Mouse (Mus musculus): Measurements from ENCODE around the gene Npepl1. TPM values are rescaled to one million over a fixed set of nuclear protein-coding genes. Genes with fewer than 3 reads are reported as not detected.
A peak's percentile ranks its signal among the peaks of the same experiment; 100 is the strongest.

Npepl1 gene
- polyA plus RNA-seq, 1 experiment from 2014 or later: 29.6 TPM

DNA sequence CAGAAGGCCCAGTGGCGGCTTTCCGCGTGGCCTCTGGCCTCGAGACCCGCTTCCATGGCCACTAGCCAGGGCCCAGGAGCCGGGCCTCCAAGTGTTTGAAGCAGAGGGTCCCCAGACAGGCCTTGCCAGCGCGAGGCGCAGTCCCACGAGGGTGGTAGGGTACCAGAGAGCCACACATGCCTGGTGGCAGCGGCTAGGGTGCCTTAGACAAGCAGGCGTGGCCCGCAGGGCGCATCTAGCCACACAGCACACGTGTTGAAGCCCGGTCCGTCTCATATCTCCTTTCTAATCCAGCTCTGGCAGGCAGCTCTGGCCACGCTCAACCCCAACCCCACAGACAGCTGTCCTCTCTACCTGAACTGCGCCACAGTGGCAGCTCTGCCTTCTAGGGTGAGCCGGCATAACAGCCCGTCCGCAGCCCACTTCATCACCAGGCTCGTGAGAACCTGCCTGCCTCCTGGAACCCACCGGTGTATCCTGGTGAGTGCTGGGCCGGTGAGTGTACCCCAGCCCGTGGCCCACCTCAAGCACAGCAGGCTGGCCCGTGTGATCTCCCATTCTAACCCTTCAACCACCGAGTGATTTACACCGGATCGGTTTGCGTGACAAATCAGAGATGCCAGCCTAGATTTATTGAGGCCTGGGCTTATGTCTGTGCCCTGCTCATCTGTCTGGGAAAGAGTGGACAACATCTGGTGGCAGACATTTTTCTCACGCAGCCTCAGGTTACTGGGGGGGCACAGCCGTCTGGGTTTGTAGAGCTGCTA, 817 bp downstream of the Npepl1 start:
- Histone ChIP-seq H3K9me3 (replicated peaks) (no peaks in the 10 kb centered on the region), H3K27ac (replicated peaks) (peak overlapping the region; percentile 59), H3K27me3 (no peaks in the 10 kb centered on the region), H3K4me1 (replicated peaks) (peaks cover 19% of the 10 kb centered on the region), H3K4me3 (replicated peaks) (peak overlapping the region; percentile 64), H3K36me3 (replicated peaks) (peaks cover 24% of the 10 kb centered on the region), H3K4me2 (peak overlapping the region; percentile 84), H3K9ac (peak overlapping the region; percentile 67)
- 27% methylated on average over 33 of the region's 33 CpGs for WGBS (ENCODE audit: insufficient replicate concordance)
- ATAC-seq (ENCODE audit: insufficient read depth): peak; percentile 38

DNA sequence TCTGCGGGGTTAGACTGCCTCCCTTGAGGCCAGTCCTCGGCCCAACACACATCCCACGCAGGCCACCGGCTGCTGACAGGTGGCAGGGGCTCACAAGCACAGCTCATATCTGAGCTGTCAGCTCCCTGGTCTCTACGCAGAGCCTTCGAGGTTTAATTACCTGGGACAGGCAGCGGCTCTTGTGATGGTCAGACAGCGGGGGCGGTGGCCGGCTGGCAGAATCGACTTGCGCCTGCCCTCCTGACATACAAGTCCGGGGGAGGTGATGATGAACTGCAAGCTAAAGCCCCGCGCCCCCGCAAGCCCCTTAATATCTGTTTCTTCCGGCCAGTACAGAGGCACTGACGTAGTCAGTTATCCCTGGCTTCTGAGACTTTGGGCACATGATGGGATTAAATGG, 2.8 kb downstream of the Npepl1 start:
- Histone ChIP-seq H3K9ac (no peak overlapping the region), H3K9me3 (replicated peaks) (no peaks in the 10 kb centered on the region), H3K4me3 (replicated peaks) (no peak overlapping the region), H3K4me2 (no peak overlapping the region), H3K36me3 (replicated peaks) (peaks cover 40% of the 10 kb centered on the region), H3K4me1 (replicated peaks) (peaks cover 19% of the 10 kb centered on the region), H3K27ac (replicated peaks) (no peak overlapping the region), H3K27me3 (no peaks in the 10 kb centered on the region)
- 75% methylated on average over 18 of the region's 18 CpGs for WGBS (ENCODE audit: insufficient replicate concordance)
- no peak for ATAC-seq (ENCODE audit: insufficient read depth)

DNA sequence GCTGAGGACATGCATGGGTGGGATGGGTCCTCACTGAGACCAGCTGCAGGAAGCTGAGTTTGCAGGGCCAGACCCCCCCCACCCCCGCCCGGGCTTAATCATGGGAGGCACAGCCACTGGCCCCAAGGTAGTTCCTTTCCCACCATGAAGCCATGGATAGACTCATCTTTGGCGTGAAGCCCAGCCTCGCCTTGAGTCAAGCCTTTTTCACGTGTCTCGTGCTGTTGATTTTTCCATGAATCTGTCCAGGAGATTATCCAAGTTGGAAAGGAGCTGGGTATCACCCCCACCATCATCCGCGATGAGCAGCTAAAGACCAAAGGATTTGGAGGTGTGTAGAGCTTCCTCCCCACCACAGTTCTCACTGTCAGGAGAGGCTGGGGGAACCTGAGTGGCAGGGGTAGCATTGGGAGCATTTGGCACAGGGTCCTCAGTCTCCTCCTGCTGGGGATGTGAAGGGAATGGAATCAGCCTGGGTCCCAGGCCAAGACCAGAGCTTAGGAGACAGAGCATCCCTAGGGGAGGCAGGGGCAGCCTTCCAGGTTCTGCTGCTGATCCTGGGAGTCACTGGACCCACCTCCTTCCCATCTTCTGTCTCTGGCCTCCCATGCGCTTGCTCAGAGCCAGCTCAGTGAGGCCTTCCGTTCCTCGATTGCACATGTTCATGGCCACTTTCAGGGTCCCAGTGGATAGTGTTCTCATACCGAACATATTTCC, 4.2 kb downstream of the Npepl1 start:
- peaks cover 49% of the 10 kb centered on the region for H3K36me3 ChIP-seq (replicated peaks)
- H3K4me1 ChIP-seq (replicated peaks): peaks cover 19% of the 10 kb centered on the region
- no peaks in the 10 kb centered on the region for H3K9me3 ChIP-seq (replicated peaks)
- no peak for ATAC-seq (ENCODE audit: insufficient read depth)
- no peaks in the 10 kb centered on the region for H3K27me3 ChIP-seq
- no peak overlapping the region for H3K27ac ChIP-seq (replicated peaks)
- H3K4me3 ChIP-seq (replicated peaks): no peak overlapping the region
- no peak overlapping the region for H3K9ac ChIP-seq
- 73% methylated on average over 12 of the region's 12 CpGs for WGBS (ENCODE audit: insufficient replicate concordance)
- H3K4me2 ChIP-seq: no peak overlapping the region

DNA sequence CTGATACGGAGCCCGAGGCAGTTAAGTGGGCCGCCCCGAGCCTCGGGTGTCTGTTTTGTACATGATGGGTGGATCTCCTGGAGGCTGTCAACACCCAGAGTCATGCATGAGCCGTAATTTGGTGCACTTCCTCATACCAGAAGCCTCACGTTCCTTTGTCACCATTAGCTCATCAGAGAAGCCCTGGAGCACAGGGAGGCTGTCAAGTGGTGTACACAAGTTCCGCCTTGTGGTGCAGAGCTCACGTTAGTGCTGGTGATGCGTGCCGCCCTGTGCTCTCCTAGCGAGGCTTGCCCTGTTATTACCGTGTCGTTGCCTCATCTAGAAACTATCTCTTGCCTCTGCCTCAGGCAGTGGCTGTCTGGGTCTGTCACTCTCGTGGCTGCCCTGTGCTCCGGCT, 6.8 kb downstream of the Npepl1 start:
- Histone ChIP-seq H3K9ac (no peak overlapping the region), H3K27me3 (no peaks in the 10 kb centered on the region), H3K4me2 (no peak overlapping the region), H3K36me3 (replicated peaks) (peaks cover 70% of the 10 kb centered on the region), H3K4me1 (replicated peaks) (no peaks in the 10 kb centered on the region), H3K27ac (replicated peaks) (no peak overlapping the region), H3K4me3 (replicated peaks) (no peak overlapping the region), H3K9me3 (replicated peaks) (no peaks in the 10 kb centered on the region)
- no peak for ATAC-seq (ENCODE audit: insufficient read depth)
- 71% methylated on average over 16 of the region's 16 CpGs for WGBS (ENCODE audit: insufficient replicate concordance)

DNA sequence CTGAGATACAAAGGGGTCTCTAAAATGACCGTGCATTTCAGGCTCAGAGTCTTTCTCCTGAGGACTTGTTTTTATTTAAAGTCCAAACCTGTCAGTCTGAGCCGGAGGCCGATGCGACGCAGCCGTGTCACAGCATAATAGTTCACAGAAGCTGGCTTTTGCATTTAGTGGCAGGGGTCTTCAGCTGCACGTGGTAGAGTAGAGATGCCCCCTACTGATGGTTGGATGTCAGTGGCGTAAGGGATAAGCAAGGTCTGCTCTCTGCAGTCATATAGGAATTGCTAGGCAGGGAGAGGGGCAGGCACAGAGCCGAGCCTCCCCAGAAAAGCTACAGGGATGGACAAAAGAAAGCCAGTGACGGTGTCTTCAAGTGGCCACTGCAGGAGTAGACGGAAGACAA, 8.0 kb downstream of the Npepl1 start:
- Histone ChIP-seq H3K9me3 (replicated peaks) (no peaks in the 10 kb centered on the region), H3K27me3 (no peaks in the 10 kb centered on the region), H3K27ac (replicated peaks) (no peak overlapping the region), H3K4me1 (replicated peaks) (no peaks in the 10 kb centered on the region), H3K36me3 (replicated peaks) (peaks cover 77% of the 10 kb centered on the region), H3K4me2 (no peak overlapping the region), H3K9ac (no peak overlapping the region), H3K4me3 (replicated peaks) (no peak overlapping the region)
- WGBS (ENCODE audit: insufficient replicate concordance): 79% methylated on average over 11 of the region's 11 CpGs
- no peak for ATAC-seq (ENCODE audit: insufficient read depth)

DNA sequence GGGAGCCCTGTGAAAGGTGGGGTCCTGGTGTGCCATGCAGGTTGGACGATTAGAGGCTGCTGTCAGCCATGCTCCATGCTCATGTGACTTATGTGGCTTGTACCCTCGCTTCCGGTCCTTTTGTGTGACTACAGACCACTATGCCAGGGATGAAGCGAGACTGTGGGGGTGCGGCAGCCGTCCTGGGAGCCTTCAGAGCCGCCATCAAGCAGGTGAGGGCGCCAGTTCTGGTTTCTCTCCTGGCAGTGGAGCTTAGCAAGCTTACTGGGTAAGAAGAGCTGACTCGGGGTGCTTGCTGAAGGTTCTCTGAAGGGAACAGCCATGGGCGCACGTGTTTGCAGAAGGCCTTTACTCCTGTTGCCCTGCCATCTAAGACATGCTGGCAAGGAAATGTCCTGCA, 9.1 kb downstream of the Npepl1 start:
- no peak for ATAC-seq (ENCODE audit: insufficient read depth)
- no peaks in the 10 kb centered on the region for H3K27me3 ChIP-seq
- H3K4me2 ChIP-seq: no peak overlapping the region
- no peak overlapping the region for H3K9ac ChIP-seq
- 80% methylated on average over 11 of the region's 11 CpGs for WGBS (ENCODE audit: insufficient replicate concordance)
- H3K4me1 ChIP-seq (replicated peaks): no peaks in the 10 kb centered on the region
- peaks cover 79% of the 10 kb centered on the region for H3K36me3 ChIP-seq (replicated peaks)
- H3K4me3 ChIP-seq (replicated peaks): no peak overlapping the region
- H3K27ac ChIP-seq (replicated peaks): no peak overlapping the region
- H3K9me3 ChIP-seq (replicated peaks): no peaks in the 10 kb centered on the region

DNA sequence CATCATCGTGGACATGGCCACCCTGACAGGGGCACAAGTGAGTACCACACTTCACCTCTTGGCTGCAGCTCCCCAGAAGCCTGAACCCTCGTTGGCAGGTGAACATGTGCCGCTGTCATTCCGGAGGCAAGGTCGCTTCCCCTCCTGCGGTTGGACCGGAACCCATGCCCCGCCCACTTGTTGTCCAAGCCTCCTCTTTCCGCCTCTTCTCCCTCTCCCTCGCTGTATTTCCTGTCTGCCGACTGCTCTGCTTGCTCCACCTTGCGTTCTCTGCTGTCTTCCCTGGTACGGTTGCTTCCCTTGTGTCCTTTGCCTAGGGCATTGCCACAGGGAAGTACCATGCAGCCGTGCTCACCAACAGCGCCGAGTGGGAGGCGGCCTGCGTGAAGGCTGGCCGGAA, 10.5 kb downstream of the Npepl1 start:
- no peak overlapping the region for H3K4me2 ChIP-seq
- no peaks in the 10 kb centered on the region for H3K4me1 ChIP-seq (replicated peaks)
- no peak overlapping the region for H3K27ac ChIP-seq (replicated peaks)
- ATAC-seq (ENCODE audit: insufficient read depth): no peak
- no peak overlapping the region for H3K4me3 ChIP-seq (replicated peaks)
- peaks cover 74% of the 10 kb centered on the region for H3K36me3 ChIP-seq (replicated peaks)
- no peak overlapping the region for H3K9ac ChIP-seq
- WGBS (ENCODE audit: insufficient replicate concordance): 74% methylated on average over 19 of the region's 19 CpGs
- no peaks in the 10 kb centered on the region for H3K27me3 ChIP-seq
- no peaks in the 10 kb centered on the region for H3K9me3 ChIP-seq (replicated peaks)

DNA sequence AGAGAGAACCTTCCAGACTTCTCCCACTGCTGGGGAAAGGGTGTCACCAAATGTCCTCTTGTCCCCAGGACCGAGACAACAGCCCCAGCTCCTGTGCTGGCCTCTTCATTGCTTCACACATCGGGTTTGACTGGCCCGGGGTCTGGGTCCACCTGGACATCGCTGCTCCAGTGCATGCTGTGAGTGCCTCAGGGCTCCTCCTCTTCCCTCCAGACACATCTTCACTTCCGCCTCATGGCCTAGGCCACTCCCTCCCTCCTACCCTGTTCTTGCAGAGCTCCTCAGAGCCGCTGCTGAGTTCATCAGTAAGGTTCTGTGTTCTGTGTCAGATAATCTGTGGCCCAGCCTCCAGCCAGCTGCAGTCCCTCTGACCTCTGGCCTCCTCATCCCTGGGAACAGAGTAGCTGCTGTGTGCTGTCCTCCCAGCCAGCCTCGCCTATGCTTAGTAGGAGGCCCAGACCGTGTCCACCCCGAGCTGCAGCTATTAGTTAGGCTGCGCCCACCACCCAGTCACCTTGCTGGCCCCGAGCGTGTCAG, 11.3 kb downstream of the Npepl1 start:
- 76% methylated on average over 12 of the region's 12 CpGs for WGBS (ENCODE audit: insufficient replicate concordance)
- Histone ChIP-seq H3K4me2 (no peak overlapping the region), H3K9ac (no peak overlapping the region), H3K27me3 (no peaks in the 10 kb centered on the region), H3K4me1 (replicated peaks) (no peaks in the 10 kb centered on the region), H3K4me3 (replicated peaks) (no peak overlapping the region), H3K36me3 (replicated peaks) (peaks cover 68% of the 10 kb centered on the region), H3K27ac (replicated peaks) (no peak overlapping the region), H3K9me3 (replicated peaks) (no peaks in the 10 kb centered on the region)
- no peak for ATAC-seq (ENCODE audit: insufficient read depth)

DNA sequence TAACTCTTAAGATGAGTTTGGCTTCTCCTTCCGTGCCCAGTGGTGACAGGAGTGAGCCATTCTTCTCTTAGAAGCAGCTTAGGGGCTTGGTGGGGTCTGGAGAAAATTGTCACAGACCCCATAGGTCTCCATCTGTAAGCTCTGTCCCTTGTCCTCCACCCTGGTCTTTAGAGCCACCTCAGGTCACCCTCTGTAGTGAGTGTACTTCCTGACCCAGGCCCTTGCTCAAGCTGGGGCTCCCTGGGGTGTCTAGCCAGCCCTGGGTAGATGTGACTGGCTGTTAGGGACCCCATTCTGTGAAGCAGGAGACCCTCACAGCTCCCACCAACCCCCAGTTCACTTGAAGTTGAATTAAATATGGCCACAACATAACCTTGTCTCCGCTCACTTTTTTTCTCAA, 12.2 kb downstream of the Npepl1 start:
- no peak for ATAC-seq (ENCODE audit: insufficient read depth)
- no peaks in the 10 kb centered on the region for H3K27me3 ChIP-seq
- H3K4me1 ChIP-seq (replicated peaks): no peaks in the 10 kb centered on the region
- no peak overlapping the region for H3K4me3 ChIP-seq (replicated peaks)
- H3K36me3 ChIP-seq (replicated peaks): peaks cover 60% of the 10 kb centered on the region
- no peak overlapping the region for H3K9ac ChIP-seq
- no peak overlapping the region for H3K4me2 ChIP-seq
- no peaks in the 10 kb centered on the region for H3K9me3 ChIP-seq (replicated peaks)
- WGBS (ENCODE audit: insufficient replicate concordance): 74% methylated on average over 2 of the region's 2 CpGs
- no peak overlapping the region for H3K27ac ChIP-seq (replicated peaks)

DNA sequence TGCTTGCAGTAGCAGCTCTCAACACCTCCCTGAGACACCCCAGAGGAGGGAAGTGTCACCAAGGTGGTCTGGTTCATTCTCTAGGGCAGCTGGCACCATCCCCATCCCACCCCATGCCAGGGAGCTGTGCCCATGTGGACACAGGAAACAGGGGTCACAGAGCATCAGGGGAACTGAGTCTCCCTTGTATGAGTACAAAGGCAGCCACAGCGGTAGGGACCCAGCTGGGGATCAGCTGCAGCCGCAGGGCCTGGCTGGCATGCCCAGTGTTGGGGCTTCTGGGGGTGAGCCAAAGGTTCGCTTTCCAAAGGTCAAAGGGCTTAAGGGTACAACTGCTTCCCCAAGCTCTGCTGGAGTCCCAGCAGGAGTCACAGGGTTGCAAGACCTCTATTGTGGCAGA, 13.6 kb downstream of the Npepl1 start:
- Histone ChIP-seq H3K9me3 (replicated peaks) (no peaks in the 10 kb centered on the region), H3K4me2 (no peak overlapping the region), H3K4me3 (replicated peaks) (no peak overlapping the region), H3K9ac (no peak overlapping the region), H3K27me3 (no peaks in the 10 kb centered on the region), H3K4me1 (replicated peaks) (no peaks in the 10 kb centered on the region), H3K27ac (replicated peaks) (no peak overlapping the region), H3K36me3 (replicated peaks) (peaks cover 49% of the 10 kb centered on the region)
- 87% methylated on average over 3 of the region's 3 CpGs for WGBS (ENCODE audit: insufficient replicate concordance)
- ATAC-seq (ENCODE audit: insufficient read depth): no peak

DNA sequence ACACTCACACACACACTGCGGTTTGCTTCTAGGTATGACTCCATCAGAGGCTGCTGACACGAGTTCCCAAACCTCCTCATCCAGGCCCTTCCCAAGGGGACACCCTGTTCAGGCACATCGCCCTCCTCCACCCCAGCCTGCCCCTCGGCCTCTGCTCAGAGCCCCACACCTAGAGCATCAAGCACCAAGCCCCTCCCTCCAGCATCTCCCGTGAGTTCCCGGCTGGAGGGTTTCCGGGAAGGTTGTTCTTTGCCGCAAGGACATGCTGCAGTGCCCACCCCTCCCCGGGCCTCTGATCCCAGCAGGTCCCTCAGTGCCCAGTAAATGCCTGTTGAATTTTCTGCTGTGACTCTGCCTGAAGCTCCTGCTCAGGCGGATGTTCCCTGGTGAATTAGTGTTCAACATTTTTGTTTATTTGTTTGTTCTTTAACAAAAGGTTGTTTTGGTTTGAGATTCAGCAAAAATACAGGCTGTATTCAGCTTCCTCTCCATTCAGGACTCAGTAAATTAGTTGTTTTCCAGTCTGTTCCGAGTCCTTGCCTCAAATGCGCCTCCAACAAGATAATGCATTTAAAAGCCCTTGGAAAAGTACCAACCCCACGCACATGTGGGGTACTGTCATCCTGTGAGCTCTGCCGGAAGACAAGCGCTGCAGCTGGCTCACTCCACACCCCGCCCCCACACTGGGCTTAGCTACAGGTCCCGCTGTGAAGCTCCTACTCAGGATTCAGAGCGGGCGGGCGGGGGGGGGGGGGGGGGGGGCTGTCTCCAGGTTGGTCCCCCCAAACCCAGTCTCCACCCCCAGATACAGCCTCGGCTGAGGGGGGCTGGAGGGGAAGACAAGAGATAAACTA, 16.6 kb downstream of the Npepl1 start:
- Histone ChIP-seq H3K9ac (no peak overlapping the region), H3K4me1 (replicated peaks) (no peaks in the 10 kb centered on the region), H3K27me3 (no peaks in the 10 kb centered on the region), H3K4me2 (no peak overlapping the region), H3K4me3 (replicated peaks) (no peak overlapping the region), H3K27ac (replicated peaks) (no peak overlapping the region), H3K36me3 (replicated peaks) (peaks cover 26% of the 10 kb centered on the region), H3K9me3 (replicated peaks) (no peaks in the 10 kb centered on the region)
- WGBS (ENCODE audit: insufficient replicate concordance): 14% methylated on average over 20 of the region's 21 CpGs
- ATAC-seq (ENCODE audit: insufficient read depth): no peak

Data from liver, embryonic 15.5 days (tissue).